Mouse (Mus musculus): ENCODE measurements at regions not wholly inside any gene's neighbourhood (a gene's known extent, or its start where the extent isn't known, plus 50 kb on each side); places are given as distances from the start of the nearest gene placed in this dataset.
"Not testable (repeated sequence)": the region's sequence is repeated elsewhere in the genome, so short reads cannot be mapped to it uniquely, and the experiment has no call there.

DNA sequence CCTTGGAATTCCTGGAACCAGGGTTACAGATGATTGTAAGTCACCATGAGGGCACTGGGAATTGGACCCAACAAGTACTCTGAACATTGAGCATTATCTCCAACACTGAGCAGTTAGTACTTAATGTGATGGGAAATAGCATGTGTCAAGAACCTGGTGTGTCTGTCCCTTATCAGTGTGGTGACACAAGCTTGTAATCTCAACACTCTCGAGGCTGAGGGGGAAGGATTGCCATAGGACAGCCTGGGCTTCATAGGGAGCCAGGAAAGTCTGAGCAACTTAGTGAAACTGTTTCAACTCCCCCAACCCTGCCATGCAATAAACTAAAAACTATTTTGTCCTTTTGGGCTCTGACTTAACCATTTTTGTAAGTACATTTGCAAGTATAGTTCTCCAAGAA is 100.0 kb downstream of the Wdr20rt start:
- DNase-seq = no peak

DNA sequence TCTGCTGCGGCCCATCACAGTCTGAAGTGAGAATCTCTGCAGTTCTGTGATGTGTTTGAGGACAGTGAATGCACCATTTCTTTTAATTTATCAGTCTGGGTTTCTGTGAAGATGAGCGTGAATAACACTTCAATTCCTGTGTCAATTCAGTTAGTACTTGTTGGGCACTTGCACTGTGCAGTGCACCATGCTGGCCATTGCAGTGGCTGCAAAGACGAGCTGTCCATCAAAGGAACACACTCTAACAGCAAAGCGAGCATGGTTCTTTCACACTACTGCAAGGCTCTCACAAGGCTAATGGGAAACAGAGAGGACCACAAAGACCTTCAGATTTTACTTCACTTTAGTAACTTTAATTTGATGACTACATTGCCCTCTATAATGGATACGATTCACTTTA is 103.2 kb downstream of the Wdr20rt start:
- DNase-seq = no peak

DNA sequence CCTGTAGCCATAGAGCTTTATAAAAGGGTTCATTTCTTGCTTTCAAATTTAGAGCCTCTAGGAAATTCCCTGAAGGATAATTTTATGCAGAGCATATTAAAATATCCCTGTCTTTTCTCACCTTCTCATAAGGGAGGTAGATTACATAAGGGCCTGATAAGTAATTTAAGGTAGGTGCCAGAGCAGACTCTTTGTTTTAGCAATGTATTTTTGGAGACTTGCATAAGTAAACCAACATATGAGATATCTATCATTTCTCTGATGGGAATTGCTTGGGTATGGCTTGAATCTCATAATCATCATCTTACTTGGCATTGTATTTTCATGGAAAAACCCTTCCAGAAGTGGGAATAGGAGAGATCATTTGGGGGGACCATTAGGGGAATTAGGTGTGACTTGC is 104.4 kb downstream of the Wdr20rt start:
- no peak for DNase-seq

DNA sequence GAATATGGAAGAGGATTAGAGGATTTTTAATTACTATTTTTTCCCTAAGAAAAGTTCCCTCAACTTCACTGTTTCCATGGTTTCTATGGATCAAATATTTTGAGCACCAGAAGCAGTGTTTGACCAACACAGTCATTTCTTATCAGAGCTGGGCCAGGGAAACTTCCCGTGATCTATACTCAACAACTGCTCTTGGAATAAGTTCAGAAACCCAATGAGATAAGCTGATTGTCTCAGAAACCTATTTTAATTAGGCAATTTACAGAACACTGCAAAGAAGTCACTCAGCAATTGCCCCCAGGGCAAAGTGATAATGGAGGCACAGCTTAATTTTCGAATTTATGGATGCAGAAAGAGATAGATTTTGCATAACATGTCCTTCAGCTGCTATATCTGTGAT is 114.7 kb downstream of the Wdr20rt start:
- DNase-seq = no peak

DNA sequence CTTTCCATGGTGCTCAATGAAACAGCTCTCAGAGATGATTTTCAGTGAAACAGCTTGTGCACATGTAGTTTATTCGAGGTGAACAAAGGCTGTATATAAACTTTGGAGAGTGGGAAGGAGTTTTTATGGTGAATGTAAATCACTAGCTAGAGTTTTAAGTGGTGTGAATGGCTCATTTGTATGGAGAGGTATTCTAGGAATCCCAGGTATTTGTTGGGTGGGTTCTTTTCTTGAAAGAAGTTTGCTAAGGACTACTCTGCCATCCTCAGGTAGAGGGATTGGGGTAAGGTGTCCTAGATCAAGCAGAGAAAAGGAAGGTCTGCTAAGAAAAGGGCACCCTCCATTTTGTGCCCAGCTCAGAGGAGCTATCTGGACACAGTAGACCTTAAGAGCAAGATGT is 121.9 kb downstream of the Wdr20rt start:
- no peak for DNase-seq

DNA sequence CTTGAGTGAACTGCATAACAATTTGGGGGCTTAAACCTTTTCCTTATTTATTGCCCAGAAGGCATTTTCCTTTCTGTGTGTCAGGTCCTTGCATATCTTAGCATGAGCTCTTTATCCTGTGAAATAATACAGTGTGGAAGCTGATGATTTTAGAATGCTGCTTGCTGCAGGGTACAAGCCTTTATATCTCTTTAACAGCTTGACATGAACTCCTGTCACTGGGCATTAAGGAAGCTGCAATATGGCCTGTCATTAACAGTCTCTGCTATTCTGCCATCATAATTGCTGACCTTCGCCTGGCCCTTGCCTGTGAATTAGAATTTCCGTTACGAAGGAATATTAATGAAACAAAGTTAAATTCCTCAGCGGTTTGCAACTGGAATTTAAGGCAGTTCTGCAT is 124.2 kb downstream of the Wdr20rt start:
- DNase-seq = no peak

DNA sequence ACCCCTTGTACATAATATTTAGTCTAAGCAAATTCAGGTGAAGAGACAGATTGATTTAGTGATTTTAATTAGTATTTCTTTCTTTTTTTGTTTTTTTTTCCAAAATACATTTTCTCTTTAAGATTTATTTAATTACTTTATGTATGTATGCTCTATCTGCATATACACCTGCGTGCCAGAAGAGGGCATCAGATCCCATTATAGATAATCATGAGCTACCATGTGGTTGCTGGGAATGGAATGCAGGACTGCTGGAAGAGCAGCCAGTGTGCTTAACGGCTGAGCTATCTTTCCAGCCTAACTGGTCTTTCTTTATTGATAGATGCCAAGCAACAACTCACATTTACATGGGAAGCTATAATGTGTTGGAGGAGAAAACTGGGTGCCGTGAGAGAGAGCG is 138.9 kb downstream of the Wdr20rt start:
- no peak for DNase-seq

DNA sequence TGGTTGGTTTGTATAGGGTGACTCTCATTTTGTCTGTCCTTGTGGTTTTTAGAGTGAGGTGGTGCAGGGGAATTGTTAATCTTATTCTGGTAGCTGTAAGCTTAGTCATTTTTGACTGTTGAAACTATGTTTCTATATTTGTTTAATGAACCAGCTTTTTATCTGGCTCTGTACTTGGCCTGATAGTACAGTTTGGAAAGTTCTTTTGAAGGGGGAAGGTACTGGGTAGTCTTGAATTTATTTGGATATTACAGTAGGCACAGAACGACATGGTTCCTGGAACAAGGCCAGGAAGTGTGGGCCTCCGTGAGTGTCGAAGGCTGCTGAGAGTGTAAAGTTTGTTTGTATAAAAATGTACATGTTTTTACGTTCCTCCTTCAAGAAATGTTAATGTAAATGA is 142.0 kb downstream of the Wdr20rt start:
- no peak for DNase-seq

DNA sequence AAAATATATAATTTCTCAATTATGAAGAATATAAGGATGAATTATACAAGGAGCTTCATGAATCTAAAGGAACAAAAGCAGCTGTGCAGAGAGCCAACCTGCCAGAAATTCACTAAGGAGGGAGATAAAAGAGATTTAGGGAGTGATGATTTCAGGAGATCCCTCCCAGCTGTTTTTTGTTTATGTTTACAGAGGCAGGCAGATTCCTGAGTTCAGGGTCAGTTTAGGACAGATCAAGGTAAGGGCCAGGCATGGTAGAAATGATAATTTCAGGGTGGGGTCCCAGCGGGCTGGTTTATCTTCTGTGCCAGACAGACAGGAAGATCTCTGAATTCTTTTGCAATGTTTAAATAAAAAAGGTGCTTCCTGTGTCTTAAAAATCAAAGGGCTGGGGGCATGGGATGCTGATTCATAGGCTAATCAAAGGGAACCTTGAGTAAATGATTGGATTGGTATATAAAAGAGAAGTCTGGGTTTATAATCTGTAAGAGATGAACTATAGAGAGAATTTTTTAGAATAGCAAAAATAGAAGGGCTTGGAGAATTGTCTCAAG is 142.6 kb downstream of the Wdr20rt start:
- DNase-seq = no peak

DNA sequence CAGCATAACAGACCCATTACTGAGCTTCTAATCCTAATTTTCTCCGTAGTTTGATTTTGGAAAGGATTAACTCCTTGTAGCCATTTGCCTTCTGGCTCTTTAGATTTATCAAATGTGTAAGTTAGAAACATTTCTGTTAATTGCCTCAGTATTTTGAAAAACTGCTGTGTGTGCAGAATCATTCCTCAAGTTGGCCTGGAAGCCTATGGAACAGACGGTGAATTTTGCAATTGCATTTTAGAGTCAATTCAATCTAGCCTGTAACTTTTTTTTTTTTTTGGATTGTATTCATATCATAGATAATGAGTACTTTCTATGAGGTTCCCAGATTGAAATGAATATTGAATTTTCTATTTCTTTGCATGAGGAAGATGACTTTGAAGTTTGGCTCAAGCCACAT is 146.3 kb downstream of the Wdr20rt start:
- no peak for DNase-seq

DNA sequence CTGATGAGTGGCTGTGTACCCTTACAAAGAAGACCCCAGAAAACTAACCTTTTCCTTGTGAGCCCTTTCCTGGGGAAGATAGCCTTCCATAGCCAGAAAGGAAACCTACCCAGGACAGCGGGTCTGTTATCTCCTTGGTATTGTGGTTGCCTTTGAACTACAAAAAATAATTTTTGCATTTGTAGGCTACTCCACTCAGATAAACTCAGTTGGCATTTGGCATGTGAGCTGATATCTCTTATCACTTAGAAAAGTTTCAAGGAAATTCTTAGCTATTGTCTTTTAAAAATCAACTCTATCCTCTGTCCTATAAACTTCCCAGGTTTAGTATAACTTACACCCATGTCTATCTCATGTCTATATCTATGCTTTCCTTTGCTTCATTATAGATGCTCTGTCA is 154.0 kb downstream of the Wdr20rt start:
- no peak for DNase-seq

DNA sequence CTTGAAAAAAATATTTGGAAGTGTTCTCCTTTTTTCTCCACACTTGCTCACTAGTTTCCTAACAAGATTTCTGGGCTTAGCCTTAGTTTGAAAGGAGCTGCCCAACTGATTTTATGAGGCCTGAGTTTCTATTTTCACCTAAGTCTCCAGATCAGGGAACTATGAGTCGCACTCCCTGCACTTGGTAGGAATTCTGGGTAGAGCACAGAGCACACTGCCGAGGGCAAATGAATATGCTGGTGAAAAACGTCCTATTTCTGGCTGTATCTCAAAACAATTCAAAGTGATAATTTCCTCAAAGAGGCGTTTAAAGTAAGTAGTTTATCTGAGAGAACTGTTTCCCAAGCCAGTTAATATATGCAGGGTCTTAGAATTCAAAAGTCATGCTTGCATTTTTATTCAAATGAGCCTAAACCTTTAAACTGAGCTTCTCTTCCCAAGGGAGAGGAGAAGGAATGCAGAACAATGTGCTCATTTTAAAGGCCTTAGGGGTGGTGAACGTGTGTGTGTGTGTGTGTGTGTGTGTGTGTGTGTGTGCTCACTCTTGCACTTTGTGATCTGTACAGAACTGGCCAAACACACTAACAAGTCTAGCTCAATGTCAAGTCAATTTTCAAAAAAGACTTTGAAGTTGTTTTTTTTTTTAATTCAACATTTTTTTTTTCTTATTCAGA is 156.9 kb downstream of the Wdr20rt start:
- no peak for DNase-seq

DNA sequence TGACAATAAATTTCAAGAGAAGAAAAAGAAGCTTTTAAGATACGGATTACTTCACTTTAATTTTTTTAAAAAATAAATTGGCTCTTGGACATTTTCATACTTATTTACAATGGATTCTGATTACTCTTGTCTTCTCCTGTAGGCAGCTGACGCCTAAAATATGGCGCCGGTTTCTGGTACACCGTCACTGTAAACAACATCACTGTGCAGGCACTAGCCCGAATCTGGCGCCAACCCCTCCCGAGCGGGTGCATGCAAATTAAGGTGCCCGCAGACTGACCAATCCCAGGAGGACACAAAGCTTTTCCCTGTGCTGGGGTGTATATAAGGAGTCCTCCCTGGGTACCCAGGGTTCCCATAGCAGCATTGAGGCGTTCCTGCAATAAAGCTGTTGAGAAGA is 157.5 kb downstream of the Wdr20rt start:
- not testable (repeated sequence) for DNase-seq

DNA sequence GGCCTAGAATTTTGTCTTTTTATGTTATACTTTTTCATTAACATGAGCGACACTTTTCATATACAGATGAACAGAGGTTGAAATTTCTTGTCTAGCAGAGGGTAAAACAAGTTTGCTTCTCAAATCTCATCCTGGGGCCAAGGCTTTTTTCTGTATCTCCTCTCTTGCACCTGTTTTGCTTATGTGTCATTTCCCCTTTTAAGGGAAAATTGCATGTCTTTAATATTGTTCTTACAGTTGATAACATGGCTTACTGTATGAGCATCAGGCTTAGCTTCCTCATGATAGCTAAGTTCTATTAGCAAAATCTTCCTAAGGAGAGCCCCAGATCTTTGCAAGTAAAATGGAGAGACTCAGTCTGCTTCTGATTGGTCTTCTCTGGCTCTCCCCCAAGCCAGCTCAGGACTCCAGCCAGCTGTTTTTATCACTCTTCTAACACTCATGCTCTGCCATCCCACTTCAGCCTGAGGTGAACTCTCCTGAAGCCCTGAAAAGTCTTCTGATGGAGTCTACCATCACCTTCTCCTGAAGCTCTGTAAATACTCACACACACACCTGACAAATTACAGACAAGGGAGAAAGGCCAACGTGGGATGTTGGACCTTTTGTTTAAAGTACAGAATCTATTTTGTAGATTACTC is 160.8 kb downstream of the Wdr20rt start:
- peak; percentile 58 to 66 for DNase-seq

DNA sequence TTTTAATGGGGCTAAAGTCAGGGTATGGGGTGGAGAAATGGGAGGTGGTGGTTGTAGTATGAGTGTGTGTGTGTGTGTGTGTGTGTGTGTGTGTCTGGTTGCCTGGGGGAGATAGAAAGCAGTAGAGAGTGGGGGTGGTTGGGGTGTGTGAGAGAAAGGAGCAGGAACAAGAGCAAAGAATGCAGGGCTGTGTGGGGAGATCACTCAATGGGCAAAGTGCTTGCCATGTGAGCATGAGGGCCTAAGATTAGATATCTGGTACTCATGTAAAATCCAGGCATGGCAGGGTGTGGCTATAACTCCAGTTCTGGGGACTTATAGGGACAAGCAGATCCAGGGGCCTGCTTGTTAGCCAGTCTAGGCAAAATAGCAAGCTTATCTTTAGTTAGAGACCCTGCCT is 161.7 kb downstream of the Wdr20rt start:
- peak; percentile 6 to 13 for DNase-seq

DNA sequence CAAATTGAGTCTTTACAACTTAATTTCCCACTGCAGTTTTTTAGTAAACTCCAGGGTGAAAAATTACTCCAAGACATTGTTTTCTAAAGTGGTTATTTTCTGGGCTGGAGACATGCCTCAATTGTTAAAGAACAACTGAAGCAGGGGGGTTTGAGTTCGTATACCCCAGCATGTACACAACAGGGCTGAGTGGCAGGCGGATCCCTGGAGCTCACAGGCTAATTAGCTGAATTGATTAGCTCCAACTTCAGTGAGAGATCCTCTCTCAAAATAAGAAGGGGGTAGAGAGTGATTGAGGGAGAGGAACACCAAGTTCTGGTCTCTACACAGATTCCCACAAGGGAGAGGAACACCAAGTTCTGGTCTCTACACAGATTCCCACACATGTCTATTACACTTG is 164.2 kb downstream of the Wdr20rt start:
- DNase-seq = no peak

DNA sequence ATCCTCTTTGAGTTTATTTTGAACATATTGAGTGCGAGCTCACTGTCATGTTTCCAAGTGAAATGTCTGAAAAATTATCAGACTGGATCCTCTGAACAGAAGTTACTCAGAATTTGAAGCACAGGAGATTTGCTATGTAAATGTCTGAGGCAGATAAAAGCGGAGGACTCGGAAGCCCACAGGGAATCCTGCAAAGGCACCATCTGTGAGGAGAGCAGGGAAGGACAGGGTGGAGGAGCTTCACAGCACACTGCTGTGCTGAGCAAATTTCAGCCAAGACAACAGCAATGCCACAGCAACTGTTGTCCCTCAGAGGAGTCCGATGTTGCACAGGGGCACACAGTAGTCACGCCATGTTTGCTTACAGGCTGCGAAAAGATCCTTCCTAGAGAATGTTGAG is 165.0 kb downstream of the Wdr20rt start:
- DNase-seq = no peak

DNA sequence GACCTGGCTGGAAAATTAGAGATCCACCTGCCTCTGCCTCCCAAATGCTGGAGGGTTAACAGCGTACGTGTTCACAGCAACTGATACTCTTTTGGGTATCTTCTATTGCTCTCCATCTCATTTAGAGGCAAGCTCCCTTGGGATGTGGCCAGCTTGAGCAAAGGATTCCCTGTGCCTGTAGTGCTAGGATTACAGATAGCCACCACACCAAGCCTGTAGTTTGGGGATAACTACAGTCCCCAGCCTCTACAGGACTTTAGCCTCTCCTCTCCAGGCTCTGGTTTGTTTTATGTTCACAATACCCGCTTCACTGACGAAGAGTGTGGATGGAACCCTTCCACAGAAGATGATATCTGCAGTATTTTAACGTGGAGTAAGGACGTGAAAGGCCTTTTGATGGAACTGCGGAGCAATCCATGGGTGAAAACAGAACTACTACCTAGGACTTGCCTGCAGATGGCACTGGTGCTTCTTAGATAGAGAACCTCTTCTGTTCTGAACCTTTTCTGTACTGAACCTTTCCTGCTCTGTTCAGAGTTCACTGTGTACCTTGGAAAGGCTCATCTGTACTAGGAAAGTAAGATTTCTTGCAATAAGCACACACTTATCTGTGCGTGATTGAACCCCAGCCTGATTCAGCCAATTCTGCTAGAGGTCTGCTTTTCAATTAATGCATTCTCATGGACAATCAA is 176.6 kb downstream of the Wdr20rt start:
- peak in 1 of 2 experiments; percentile 15 for DNase-seq

DNA sequence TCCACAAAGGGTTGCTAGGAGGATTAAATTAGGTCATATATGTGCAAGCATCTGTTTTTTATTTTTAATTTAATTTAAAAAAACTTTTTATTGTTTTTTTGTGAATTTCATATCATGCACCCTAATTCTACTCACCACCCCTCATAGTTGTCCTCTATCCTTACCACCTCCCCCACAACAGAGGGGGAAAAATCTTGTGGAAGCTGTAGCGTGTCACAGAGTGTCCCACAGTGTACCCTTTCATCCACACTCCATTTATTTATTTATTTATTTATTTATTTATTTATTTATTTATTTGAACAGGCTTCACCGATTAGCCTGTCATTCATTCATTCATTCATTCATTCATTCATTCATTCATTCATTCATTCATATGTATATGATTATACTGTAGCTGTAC is 177.8 kb downstream of the Wdr20rt start:
- no peak for DNase-seq

DNA sequence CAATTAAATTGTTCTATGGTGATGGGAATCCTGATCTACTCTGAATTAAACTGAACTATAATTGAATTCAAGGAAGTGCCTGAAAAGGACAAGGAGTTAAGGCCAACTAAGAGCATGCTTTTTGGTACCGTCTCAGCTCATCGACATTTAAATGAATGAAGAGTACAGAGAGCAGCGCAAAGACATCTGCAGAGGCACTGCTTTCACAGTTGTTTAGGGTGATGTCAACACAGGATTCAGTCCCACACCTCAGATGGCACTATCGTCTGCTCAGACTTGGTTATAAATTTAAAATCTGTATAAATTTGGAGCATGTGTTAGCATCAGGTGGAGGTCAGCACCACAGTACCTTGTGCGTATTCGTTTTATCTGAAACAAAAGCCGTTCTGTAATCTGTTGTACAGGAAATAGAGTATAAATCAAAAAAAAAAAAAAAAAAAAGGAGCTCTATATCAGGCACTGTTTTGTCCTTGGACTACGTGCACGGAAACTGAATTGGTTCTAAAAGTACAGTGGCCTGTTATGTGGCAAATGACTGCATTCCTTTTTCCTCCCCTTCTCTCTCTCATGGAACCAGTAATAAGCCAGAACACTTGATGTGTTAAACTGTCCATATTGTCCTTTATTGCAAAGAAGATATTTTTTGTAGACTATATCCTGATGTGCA is 187.8 kb downstream of the Wdr20rt start:
- DNase-seq = no peak

DNA sequence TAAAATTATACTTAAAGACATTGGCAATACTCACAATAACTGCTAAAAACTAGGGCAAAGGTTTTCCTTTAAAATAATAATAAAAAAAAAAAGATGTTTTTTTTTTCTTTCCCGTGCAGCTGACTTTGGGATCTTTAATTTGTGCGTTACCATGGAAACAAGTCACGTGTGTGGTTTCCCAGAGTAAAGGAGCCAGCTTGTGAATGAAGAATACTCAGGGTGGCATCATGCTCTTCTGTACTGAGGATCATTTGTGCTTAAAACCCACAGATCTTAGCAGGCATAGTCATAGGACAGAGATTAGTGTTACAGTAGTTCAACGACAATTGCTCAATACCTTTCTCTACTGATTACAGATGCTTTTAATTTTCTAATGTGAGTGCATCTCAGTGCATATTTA is 189.1 kb downstream of the Wdr20rt start:
- DNase-seq = no peak

DNA sequence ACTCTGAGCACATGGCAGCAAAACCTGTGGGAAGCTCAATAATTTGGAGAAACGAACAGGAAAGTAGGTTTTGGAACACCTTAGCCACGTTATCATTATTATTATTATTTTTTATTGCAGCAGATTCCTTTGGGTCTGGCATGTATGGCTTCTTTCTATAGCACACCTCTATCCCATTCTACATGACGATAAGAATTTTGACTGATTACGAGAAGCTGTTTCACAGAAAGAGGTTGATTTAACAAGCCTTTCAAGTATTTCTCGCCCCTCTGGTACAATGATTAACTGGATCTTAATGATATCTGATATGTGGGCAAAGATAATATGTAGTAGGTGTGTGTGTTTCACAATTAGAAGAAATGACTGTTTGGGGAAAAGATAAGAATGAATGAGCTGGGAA is 191.6 kb downstream of the Wdr20rt start:
- no peak for DNase-seq

DNA sequence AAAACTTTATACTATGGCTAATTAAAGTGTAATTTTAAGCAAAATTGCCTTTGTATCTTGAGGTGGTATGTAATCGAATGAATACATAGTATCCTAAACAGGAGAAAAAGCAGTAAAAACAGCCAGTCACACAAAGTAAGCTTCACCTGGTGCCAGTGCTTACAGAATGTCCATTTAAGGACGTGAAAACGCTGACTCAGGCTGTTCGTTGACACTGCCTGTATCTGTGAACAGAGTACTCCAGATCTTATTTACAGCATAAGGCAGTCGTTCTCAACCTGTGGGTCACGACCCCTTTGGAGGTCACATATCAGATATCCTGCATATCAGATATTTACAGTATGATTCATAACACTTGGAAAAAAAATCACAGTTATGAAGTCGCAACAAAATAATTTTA is 194.8 kb downstream of the Wdr20rt start:
- DNase-seq = no peak
